Mouse (Mus musculus) liver, postnatal 0 days (tissue): ENCODE measurements around the gene Tmem178. TPM values are rescaled to one million over a fixed set of nuclear protein-coding genes. Genes with fewer than 3 reads are reported as not detected.

ENCODE experiments used
- ATAC-seq: fragments of 200-750 bp; cut with Nextera tagmentation; 2 replicates; pipeline ENCODE4 v1.8.0; 2017; ENCODE audit warnings: mild to moderate bottlenecking, moderate library complexity
- DNase-seq: peaks from one replicate; pipeline ENCODE4 v3.0.0-alpha.2; 2016
- H3K27ac ChIP-seq: fragments of 300-500 bp; sonication (generic); 2 replicates; pipeline ENCODE4 v1.5.1; 2014; ENCODE audit warnings: antibody characterized with exemption, moderate library complexity, mild to moderate bottlenecking, low read depth
- H3K27me3 ChIP-seq: fragments of 300-500 bp; sonication (generic); 2 replicates; pipeline ENCODE4 v1.6.1; 2014; ENCODE audit warnings: low read length, control low read depth, mixed read lengths; ENCODE audit not compliant: insufficient read depth
- H3K36me3 ChIP-seq: fragments of 300-500 bp; sonication (generic); replicated peaks from 2 replicates; pipeline ENCODE4 v1.6.1; 2014; ENCODE audit warnings: mild to moderate bottlenecking, control low read depth, low read length, moderate library complexity, mixed read lengths; ENCODE audit not compliant: insufficient read depth
- H3K4me1 ChIP-seq: fragments of 300-500 bp; sonication (generic); 2 replicates; pipeline ENCODE4 v1.6.1; 2014; ENCODE audit warnings: antibody characterized with exemption, mild to moderate bottlenecking, control low read depth; ENCODE audit not compliant: insufficient read depth
- H3K4me2 ChIP-seq: fragments of 300-500 bp; sonication (generic); 2 replicates; pipeline ENCODE4 v1.6.1; 2014; ENCODE audit warnings: low read depth, mild to moderate bottlenecking, low read length, moderate library complexity, mixed read lengths
- H3K4me3 ChIP-seq: fragments of 300-500 bp; sonication (generic); 2 replicates; pipeline ENCODE4 v1.5.1; 2014; ENCODE audit warnings: low read depth, low read length
- H3K9ac ChIP-seq: fragments of 300-500 bp; sonication (generic); replicated peaks from 2 replicates; pipeline ENCODE4 v1.6.1; 2014; ENCODE audit warnings: mild to moderate bottlenecking, moderate library complexity
- H3K9me3 ChIP-seq: fragments of 300-500 bp; sonication (generic); 2 replicates; pipeline ENCODE4 v1.6.1; 2016; ENCODE audit warnings: mild to moderate bottlenecking, control low read depth, low read length, mixed read lengths
- CTCF ChIP-seq: sonication (generic); IDR thresholded peaks from 2 replicates; pipeline ENCODE4 v1.5.1; 2016; ENCODE audit warnings: antibody characterized with exemption, low read depth
- EP300 ChIP-seq: IDR thresholded peaks from 2 replicates; pipeline ENCODE4 v1.6.1; 2016; ENCODE audit warnings: antibody characterized with exemption, low read depth, mild to moderate bottlenecking
- WGBS: fragments of 180-500 bp; shearing (Covaris S2); extraction: QIAGEN DNeasy Blood & Tissue Kit; methylation state at CpG from one replicate; pipeline ENCODE4 v1.1.7; 2014; ENCODE audit not compliant: insufficient replicate concordance; 5-methylcytosine and 5-hydroxymethylcytosine counted together
- polyA plus RNA-seq: library from polyadenylated mRNA; unstranded; fragments of >200 nt; fragmentation: Nextera tagmentation; extraction: Ambion mirVana; gene quantifications from 2 replicates; pipeline ENCODE4 v1.2.1, GENCODE M21; 2015

Gene Tmem178
- polyA plus RNA-seq, 1 experiment from 2014 or later = 0.38 TPM

DNA sequence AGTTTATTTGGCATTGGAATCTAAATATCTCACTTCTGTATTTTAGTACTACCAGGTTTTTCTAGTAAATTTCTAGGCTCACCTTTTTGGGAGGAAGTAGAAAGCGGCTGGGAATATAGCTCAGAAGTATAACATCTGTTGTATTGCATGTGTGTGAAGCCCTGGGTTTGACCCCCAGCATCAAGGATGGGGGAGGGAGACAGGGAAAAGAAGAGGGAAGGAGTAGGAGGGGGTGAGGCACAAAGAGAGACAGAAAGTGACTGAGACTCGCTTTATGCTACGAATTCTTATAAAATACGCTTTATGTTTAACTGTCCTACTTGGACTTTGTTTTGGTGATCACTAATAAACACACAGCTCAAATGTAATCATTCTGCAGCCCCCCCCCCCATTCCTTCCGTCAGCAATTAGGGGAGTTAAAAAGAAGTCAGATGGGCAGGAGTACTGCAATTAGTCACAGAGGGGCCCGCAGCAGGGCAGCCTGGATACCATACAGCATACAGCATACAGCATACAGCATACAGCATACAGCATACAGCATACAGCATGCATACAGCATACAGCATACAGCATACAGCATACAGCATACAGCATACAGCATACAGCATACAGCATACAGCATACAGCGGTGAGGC is 103.6 kb downstream of the Tmem178 start:
- Histone ChIP-seq H3K27ac (no peak overlapping the region), H3K4me2 (no peak overlapping the region)
- no peak for TF ChIP-seq EP300
- TF ChIP-seq CTCF = no peak

More for the DNA sequence above, 103.6 kb downstream of the Tmem178 start:
- Histone ChIP-seq H3K36me3 (peaks cover 32% of the 10 kb centered on the region), H3K9me3 (no peaks in the 10 kb centered on the region), H3K4me3 (no peak overlapping the region), H3K4me1 (peaks cover 2% of the 10 kb centered on the region; the same call in 1 of the 2 replicates), H3K9ac (no peak overlapping the region), H3K27me3 (no peaks in the 10 kb centered on the region)
- DNase-seq = no peak
- WGBS = 80% methylated on average over 7 of the region's 7 CpGs
- no peak for ATAC-seq

Other genes starting within 250 kb of the Tmem178 start
- 5.5 and 5.9 TPM in 2 replicates for gene Map4k3, start 216.1 kb upstream of the Tmem178 start, polyA plus RNA-seq
- gene Thumpd2, start 120.5 kb downstream of the Tmem178 start, polyA plus RNA-seq = 4.6 and 5.0 TPM in 2 replicates